Mouse (Mus musculus): ENCODE data around the gene Npff.

GRCm38 (mm10) chr15:102512010-102512409 is 12.7 kb downstream of the Npff start:
- TF ChIP-seq CTCF (conservative IDR thresholded peaks at IDR 0.05 in 1 of 2, IDR thresholded peaks at IDR 0.05 in 1 of 2; ENCODE audit: low read depth in 2 of 2, low read length in 2 of 2) (no peak), RAD21 (IDR thresholded peaks at IDR 0.05; ENCODE audit: low read depth, low read length) (no peak)
